Mouse (Mus musculus) megakaryocyte, embryonic 14.5 days (primary cell): ENCODE results near the gene Eps8.

Experiments
- FLI1 ChIP-seq: IDR thresholded peaks from 2 replicates; pipeline ENCODE4 v1.6.1; 2012; ENCODE audit warnings: low read length, inconsistent platforms, mixed read lengths
- GATA1 ChIP-seq: IDR thresholded peaks from 3 replicates; pipeline ENCODE4 v1.6.1; 2012; ENCODE audit warnings: mixed read lengths, low read length, inconsistent platforms, borderline replicate concordance

- TF ChIP-seq GATA1 = no peak
- TF ChIP-seq FLI1 = no peak
These were observed 48.2 kb upstream of the Eps8 start for GRCm38 (mm10) chr6:137702918-137703317.
